ENCODE assay signal across 8 mouse cellular contexts in genomic region chr11:60728260-60728761, GRCm38 (mm10). TPM values are rescaled to one million over a fixed set of nuclear protein-coding genes. Genes with fewer than 3 reads are reported as not detected.
A peak's percentile ranks its signal among the peaks of the same experiment; 100 is the strongest.
DNase-seq lines count a peak whose midpoint lies in the region; ATAC-seq and TF ChIP-seq lines count a peak whose summit lies in the region.

TSS of gene Mief2 (plus strand) at chr11:60728398.

- peak; percentile 89 for ATAC-seq in forebrain, embryonic 11.5 days (replicated peaks; ENCODE audit: low FRiP score)
- ATAC-seq in heart, embryonic 16.5 days (replicated peaks; ENCODE audit: extremely low read depth, insufficient read depth, low FRiP score), result peak; percentile 87
- peak; percentile 85 for ATAC-seq in liver, embryonic 15.5 days (ENCODE audit: insufficient read depth)
- ATAC-seq in neural tube, embryonic 12.5 days (ENCODE audit: low FRiP score, low read depth), result peak; percentile 91

- H3K27me3 ChIP-seq in CH12.LX (replicated peaks), result no peaks in the 10 kb centered on the region
- H3K27me3 ChIP-seq in forebrain, embryonic 11.5 days (ENCODE audit: control insufficient read depth, insufficient read depth, low read length), result no peaks in the 10 kb centered on the region
- no peaks in the 10 kb centered on the region for H3K27me3 ChIP-seq in heart, embryonic 16.5 days (ENCODE audit: control insufficient read depth, insufficient read depth, low read length)
- H3K27me3 ChIP-seq in liver, embryonic 15.5 days, result no peaks in the 10 kb centered on the region
- no peaks in the 10 kb centered on the region for H3K27me3 ChIP-seq in neural tube, embryonic 12.5 days (replicated peaks)

- TF ChIP-seq POLR2A in CH12.LX (IDR thresholded peaks at IDR 0.05; ENCODE audit: low read depth, low read length), result peak; percentile 82

- DNase-seq in CH12.LX (ENCODE audit: extremely low read depth), result peak; percentile 98
- peak; percentile 89 for DNase-seq in c-Kit-positive CD71-positive TER-119-negative erythroid progenitor cells, embryonic 14.5 days (ENCODE audit: low read depth)
- peak; percentile 94 for DNase-seq in forebrain, embryonic 11.5 days (ENCODE audit: low spot score)
- DNase-seq in kidney, postnatal 36 days, result peak; percentile 97
- peak; percentile 97 for DNase-seq in telencephalon, adult 2 months (ENCODE audit: low read depth, low spot score)

- no peak for TF ChIP-seq CTCF in CH12.LX (conservative IDR thresholded peaks at IDR 0.05 in 1 of 2, IDR thresholded peaks at IDR 0.05 in 1 of 2; ENCODE audit: low read depth in 2 of 2, low read length in 2 of 2)

- peak within 1 kb of the TSS; percentile 83 for H3K9ac ChIP-seq in CH12.LX (ENCODE audit: insufficient read depth, low read depth)
- H3K9ac ChIP-seq in forebrain, embryonic 11.5 days (ENCODE audit: low read length), result peak within 1 kb of the TSS; percentile 80
- peak within 1 kb of the TSS; percentile 96 for H3K9ac ChIP-seq in heart, embryonic 16.5 days (ENCODE audit: low read length)
- peak within 1 kb of the TSS; percentile 82 for H3K9ac ChIP-seq in liver, embryonic 15.5 days
- peak within 1 kb of the TSS; percentile 92 for H3K9ac ChIP-seq in neural tube, embryonic 12.5 days

- in situ Hi-C loops in CH12.LX (cut with MboI; ENCODE audit: low pct_ligation_motif_present, low pct_unique_long_range_greater_than_20kb, low sequenced_read_pairs), result no loop called here

- 1% methylated on average over 44 of the region's 44 CpGs for WGBS in forebrain, embryonic 11.5 days
- under 1% methylated on average over 44 of the region's 44 CpGs for WGBS in heart, embryonic 16.5 days
- WGBS in liver, embryonic 15.5 days (ENCODE audit: insufficient replicate concordance), result under 1% methylated on average over 44 of the region's 44 CpGs
- under 1% methylated on average over 44 of the region's 44 CpGs for WGBS in neural tube, embryonic 12.5 days

- dilution Hi-C loops in CH12.LX (cut with MboI; ENCODE audit: extremely low pct_ligation_motif_present, extremely low pct_unique_long_range_greater_than_20kb, low sequenced_read_pairs), result no loop called here

- TF ChIP-seq EP300 in CH12.LX (IDR thresholded peaks at IDR 0.05; ENCODE audit: low read length), result no peak

- peaks cover 6% of the 10 kb centered on the region; the same call in 1 of the 2 replicates for H3K79me2 ChIP-seq in CH12.LX (replicated peaks; ENCODE audit: control insufficient read depth, extremely low read depth, insufficient read depth, poor library complexity, severe bottlenecking)

- peak within 1 kb of the TSS; percentile 57 to 96 (median 93) for H3K4me3 ChIP-seq in CH12.LX (replicated peaks in 1 of 3; ENCODE audit: low read depth in 2 of 3, low read length in 2 of 3, poor library complexity in 1 of 3)
- peak within 1 kb of the TSS; percentile 90 for H3K4me3 ChIP-seq in forebrain, embryonic 11.5 days (ENCODE audit: low read depth, low read length)
- H3K4me3 ChIP-seq in heart, embryonic 16.5 days (ENCODE audit: low read length), result peak within 1 kb of the TSS; percentile 92
- peak within 1 kb of the TSS; percentile 91 for H3K4me3 ChIP-seq in liver, embryonic 15.5 days (replicated peaks)
- peak within 1 kb of the TSS; percentile 91 for H3K4me3 ChIP-seq in neural tube, embryonic 12.5 days

- peaks cover 17 to 54% of the 10 kb centered on the region in 2 experiments for H3K4me1 ChIP-seq in CH12.LX (ENCODE audit: control insufficient read depth in 1 of 2, insufficient read depth in 2 of 2)
- H3K4me1 ChIP-seq in forebrain, embryonic 11.5 days (replicated peaks; ENCODE audit: control insufficient read depth, insufficient read depth, low read length), result peaks cover 9% of the 10 kb centered on the region; the same call in 1 of the 2 replicates
- H3K4me1 ChIP-seq in heart, embryonic 16.5 days (ENCODE audit: control insufficient read depth, insufficient read depth, low read length), result peaks cover 23% of the 10 kb centered on the region
- H3K4me1 ChIP-seq in liver, embryonic 15.5 days (replicated peaks), result peaks cover 40% of the 10 kb centered on the region
- peaks cover 37% of the 10 kb centered on the region for H3K4me1 ChIP-seq in neural tube, embryonic 12.5 days

- H3K27ac ChIP-seq in CH12.LX (ENCODE audit: insufficient read depth, low read depth), result peak within 1 kb of the TSS; percentile 79
- H3K27ac ChIP-seq in forebrain, embryonic 11.5 days (ENCODE audit: low read depth, low read length), result peak within 1 kb of the TSS; percentile 64
- peak within 1 kb of the TSS; percentile 96 for H3K27ac ChIP-seq in heart, embryonic 16.5 days (ENCODE audit: low read length)
- H3K27ac ChIP-seq in liver, embryonic 15.5 days (replicated peaks), result peak within 1 kb of the TSS; percentile 80
- H3K27ac ChIP-seq in neural tube, embryonic 12.5 days, result peak within 1 kb of the TSS; percentile 65; the same call in 1 of the 2 replicates

- peaks cover 39 to 53% of the 10 kb centered on the region in 2 experiments for H3K36me3 ChIP-seq in CH12.LX (replicated peaks in 1 of 2; ENCODE audit: control insufficient read depth in 1 of 2, insufficient read depth in 1 of 2, low read length in 1 of 2)
- no peaks in the 10 kb centered on the region; the same call in 1 of the 2 replicates for H3K36me3 ChIP-seq in forebrain, embryonic 11.5 days (ENCODE audit: control insufficient read depth, insufficient read depth, low read length)
- peaks cover 29% of the 10 kb centered on the region for H3K36me3 ChIP-seq in heart, embryonic 16.5 days (ENCODE audit: control insufficient read depth, insufficient read depth)
- peaks cover 19% of the 10 kb centered on the region for H3K36me3 ChIP-seq in liver, embryonic 15.5 days (replicated peaks)
- peaks cover 39% of the 10 kb centered on the region for H3K36me3 ChIP-seq in neural tube, embryonic 12.5 days

- TF ChIP-seq RAD21 in CH12.LX (IDR thresholded peaks at IDR 0.05; ENCODE audit: low read depth, low read length), result no peak

- no peaks in the 10 kb centered on the region for H3K9me3 ChIP-seq in CH12.LX (replicated peaks; ENCODE audit: low read length)
- no peaks in the 10 kb centered on the region for H3K9me3 ChIP-seq in forebrain, embryonic 11.5 days (ENCODE audit: control insufficient read depth, low read length)
- H3K9me3 ChIP-seq in heart, embryonic 16.5 days (replicated peaks; ENCODE audit: control insufficient read depth, low read length), result no peaks in the 10 kb centered on the region
- H3K9me3 ChIP-seq in liver, embryonic 15.5 days (replicated peaks), result no peaks in the 10 kb centered on the region
- no peaks in the 10 kb centered on the region for H3K9me3 ChIP-seq in neural tube, embryonic 12.5 days

- peak within 1 kb of the TSS; percentile 83 for H3K4me2 ChIP-seq in CH12.LX (ENCODE audit: insufficient read depth, low read depth, poor library complexity, severe bottlenecking)
- peak within 1 kb of the TSS; percentile 80 for H3K4me2 ChIP-seq in forebrain, embryonic 11.5 days (ENCODE audit: low read depth, low read length, severe bottlenecking)
- peak within 1 kb of the TSS; percentile 82 for H3K4me2 ChIP-seq in heart, embryonic 16.5 days (ENCODE audit: low read depth, low read length)
- H3K4me2 ChIP-seq in liver, embryonic 15.5 days, result peak within 1 kb of the TSS; percentile 86
- H3K4me2 ChIP-seq in neural tube, embryonic 12.5 days (replicated peaks), result peak within 1 kb of the TSS; percentile 81

TF ChIP-seq in CH12.LX, 34 proteins besides CTCF, POLR2A, EP300 and RAD21:
- peak; percentile 8; the same call in 1 of the 2 replicates for TF ChIP-seq TCF12 (IDR thresholded peaks at IDR 0.05; ENCODE audit: low read depth, low read length)
- TF ChIP-seq USF1 (IDR thresholded peaks at IDR 0.05; ENCODE audit: low read depth, low read length), result peak; percentile 95
- TF ChIP-seq TBP (conservative IDR thresholded peaks at IDR 0.05; ENCODE audit: low read depth, low read length), result 0 out of 2 replicates have a peak, but pooled peaks have one; percentile 38
- TF ChIP-seq SMC3 (IDR thresholded peaks at IDR 0.05; ENCODE audit: low read depth, low read length), result no peak
- no peak for TF ChIP-seq MAFK (IDR thresholded peaks at IDR 0.05; ENCODE audit: insufficient replicate concordance, low read length)
- TF ChIP-seq UBTF (IDR thresholded peaks at IDR 0.05; ENCODE audit: low read depth, low read length), result peak; percentile 57; the same call in 1 of the 2 replicates
- TF ChIP-seq SIN3A (IDR thresholded peaks at IDR 0.05; ENCODE audit: low read length), result peak; percentile 74
- TF ChIP-seq ETS1 (conservative IDR thresholded peaks at IDR 0.05; ENCODE audit: low read depth, low read length), result no peak
- TF ChIP-seq CHD2 (IDR thresholded peaks at IDR 0.05; ENCODE audit: low read length), result peak; percentile 86
- TF ChIP-seq HCFC1 (IDR thresholded peaks at IDR 0.05; ENCODE audit: low read depth, low read length), result peak; percentile 76
- TF ChIP-seq MAX (IDR thresholded peaks at IDR 0.05; ENCODE audit: low read length), result peak; percentile 98
- TF ChIP-seq BHLHE40 (IDR thresholded peaks at IDR 0.05; ENCODE audit: low read depth, low read length), result peak; percentile 96
- TF ChIP-seq NRF1 (IDR thresholded peaks at IDR 0.05; ENCODE audit: low read depth, low read length), result peak; percentile 80
- peak; percentile 93 for TF ChIP-seq USF2 (conservative IDR thresholded peaks at IDR 0.05; ENCODE audit: low read depth, low read length)
- no peak for TF ChIP-seq GABPA (IDR thresholded peaks at IDR 0.05; ENCODE audit: insufficient replicate concordance, low read depth, low read length)
- TF ChIP-seq MXI1 (IDR thresholded peaks at IDR 0.05; ENCODE audit: low read depth, low read length), result peak; percentile 91
- TF ChIP-seq ELF1 (IDR thresholded peaks at IDR 0.05; ENCODE audit: low read depth, low read length), result peak; percentile 77
- no peak for TF ChIP-seq CHD1 (IDR thresholded peaks at IDR 0.05; ENCODE audit: low read depth, low read length)
- peak; percentile 63; the same call in 1 of the 2 replicates for TF ChIP-seq MYC (IDR thresholded peaks at IDR 0.05; ENCODE audit: low read depth, low read length)
- TF ChIP-seq PAX5 (IDR thresholded peaks at IDR 0.05; ENCODE audit: low read length), result no peak

RNA-seq across cellular contexts. Expression of gene Mief2, which starts in this region (rescaled TPM):
- total RNA-seq in CH12.LX (2012; rRNA removed) (12.7 and 16.3 TPM in 2 replicates), CH12.LX (2014; rRNA removed) (6.8 and 7.2 TPM in 2 replicates)
- polyA plus RNA-seq in CH12.LX (2012; ENCODE audit: insufficient read length, low read depth), result 9.9 and 10.9 TPM in 2 replicates
- 14.2 and 17.8 TPM in 2 replicates for polyA plus RNA-seq in forebrain, embryonic 11.5 days (2014; fragmentation: Nextera tagmentation; extraction: Ambion mirVana)
- polyA plus RNA-seq in heart, embryonic 16.5 days (2015; fragmentation: Nextera tagmentation; extraction: Ambion mirVana), result 18.9 and 21.1 TPM in 2 replicates
- polyA plus RNA-seq in liver, embryonic 15.5 days (2015; fragmentation: Nextera tagmentation; extraction: Ambion mirVana), result 2.5 and 2.8 TPM in 2 replicates
- 17.5 and 19.5 TPM in 2 replicates for polyA plus RNA-seq in neural tube, embryonic 12.5 days (2016; fragmentation: Nextera tagmentation; extraction: Ambion mirVana)

Comparison
In these comparisons a context has a peak if more than half of its experiments do, and no peak if none do; other contexts are left out.
1. Peak in every context shown above with its lines: DNase-seq, ATAC-seq, H3K4me3 ChIP-seq and H3K27ac ChIP-seq.